ENCODE assay signal across 8 mouse cellular contexts in genomic region chr10:70096366-70097188, GRCm38 (mm10). TPM values are rescaled to one million over a fixed set of nuclear protein-coding genes. Genes with fewer than 3 reads are reported as not detected.
DNase-seq lines count a peak whose midpoint lies in the region; ATAC-seq lines count a peak whose summit lies in the region.

Gene Ccdc6 (plus strand): TSS chr10:70097121.

- peak within 1 kb of the TSS; percentile 79 for H3K4me3 ChIP-seq in hindbrain, embryonic 11.5 days (ENCODE audit: low read depth, low read length)

- H3K27ac ChIP-seq in hindbrain, embryonic 11.5 days (ENCODE audit: low read depth, low read length), result peak within 1 kb of the TSS; percentile 62

- peak; percentile 82 for ATAC-seq in hindbrain, embryonic 11.5 days (ENCODE audit: low FRiP score)

- peak; percentile 88 for DNase-seq in Muller cell, postnatal 12 days (ENCODE audit: inconsistent ontology term)
- DNase-seq in cerebellum, adult 9-11 months, result peak; percentile 83
- DNase-seq in frontal cortex, postnatal 10 days (ENCODE audit: low spot score in 2 of 2), result peak; percentile 67 to 85
- peak; percentile 90 for DNase-seq in hindbrain, embryonic 11.5 days (ENCODE audit: low spot score)
- peak; percentile 78 to 85 for DNase-seq in layer of hippocampus, postnatal 25 days (ENCODE audit: extremely low spot score in 1 of 2, low spot score in 1 of 2)
- DNase-seq in lung, postnatal 25 days (ENCODE audit: low spot score), result peak; percentile 85
- peak; percentile 50 for DNase-seq in retina, adult 2 months (ENCODE audit: low read depth, low spot score)
- peak; percentile 88 to 93 for DNase-seq in thymus, postnatal 36 days

- no peaks in the 10 kb centered on the region for H3K27me3 ChIP-seq in hindbrain, embryonic 11.5 days (ENCODE audit: control insufficient read depth, insufficient read depth, low read length)

- no peaks in the 10 kb centered on the region for H3K9me3 ChIP-seq in hindbrain, embryonic 11.5 days (ENCODE audit: control insufficient read depth, low read length)

- no peaks in the 10 kb centered on the region for H3K36me3 ChIP-seq in hindbrain, embryonic 11.5 days (ENCODE audit: control insufficient read depth, insufficient read depth, low read length)

- H3K4me1 ChIP-seq in hindbrain, embryonic 11.5 days (replicated peaks; ENCODE audit: control insufficient read depth, insufficient read depth, low read length), result peaks cover 5% of the 10 kb centered on the region; the same call in 1 of the 2 replicates

- WGBS in hindbrain, embryonic 11.5 days, result 1% methylated on average over 11 of the region's 77 CpGs

- H3K4me2 ChIP-seq in hindbrain, embryonic 11.5 days (replicated peaks; ENCODE audit: low read depth, low read length), result peak within 1 kb of the TSS; percentile 98

- H3K9ac ChIP-seq in hindbrain, embryonic 11.5 days (ENCODE audit: low read depth, low read length), result peak within 1 kb of the TSS; percentile 87

RNA-seq across cellular contexts. Expression of gene Ccdc6, which starts in this region (rescaled TPM):
- 23.0 and 27.8 TPM in 2 replicates for polyA plus RNA-seq in hindbrain, embryonic 11.5 days (2014; fragmentation: Nextera tagmentation; extraction: Ambion mirVana)
- total RNA-seq in layer of hippocampus, postnatal 25 days (2021), result 10 to 100 TPM; 56.9 to 62.9 TPM

Comparison
In these comparisons a context has a peak if more than half of its experiments do, and no peak if none do; other contexts are left out.
1. Peak in every context shown above with its lines: DNase-seq, ATAC-seq, H3K4me3 ChIP-seq and H3K27ac ChIP-seq.